Mouse (Mus musculus) lung, postnatal 0 days (tissue): ENCODE data around the gene Kcnip3. TPM values are rescaled to one million over a fixed set of nuclear protein-coding genes. Genes with fewer than 3 reads are reported as not detected.

Experiments
- ATAC-seq: fragments of 200-750 bp; cut with Nextera tagmentation; 2 replicates; pipeline ENCODE4 v1.8.0; 2017; ENCODE audit warnings: moderate library complexity
- DNase-seq: peaks from one replicate; pipeline ENCODE4 v3.0.0-alpha.2; 2016; ENCODE audit warnings: low spot score
- H3K27ac ChIP-seq: fragments of 300-500 bp; sonication (generic); 2 replicates; pipeline ENCODE4 v1.5.1; 2014; ENCODE audit warnings: antibody characterized with exemption, mild to moderate bottlenecking, low read length, mixed read lengths
- H3K27me3 ChIP-seq: fragments of 300-500 bp; sonication (generic); replicated peaks from 2 replicates; pipeline ENCODE4 v1.6.1; 2014; ENCODE audit warnings: low read length, mixed read lengths; ENCODE audit not compliant: insufficient read depth
- H3K36me3 ChIP-seq: fragments of 300-500 bp; sonication (generic); 2 replicates; pipeline ENCODE4 v1.6.1; 2014; ENCODE audit warnings: low read length, mixed read lengths; ENCODE audit not compliant: insufficient read depth
- H3K4me1 ChIP-seq: fragments of 300-500 bp; sonication (generic); 2 replicates; pipeline ENCODE4 v1.6.1; 2014; ENCODE audit warnings: antibody characterized with exemption, low read depth, low read length, mixed read lengths; ENCODE audit not compliant: insufficient read depth
- H3K4me2 ChIP-seq: fragments of 300-500 bp; sonication (generic); replicated peaks from 2 replicates; pipeline ENCODE4 v1.6.1; 2014; ENCODE audit warnings: low read depth, mild to moderate bottlenecking, low read length, moderate library complexity, mixed read lengths
- H3K4me3 ChIP-seq: fragments of 300-500 bp; sonication (generic); 2 replicates; pipeline ENCODE4 v1.5.1; 2014; ENCODE audit warnings: low read depth, low read length
- H3K9ac ChIP-seq: fragments of 300-500 bp; sonication (generic); replicated peaks from 2 replicates; pipeline ENCODE4 v1.6.1; 2014; ENCODE audit warnings: low read depth, mild to moderate bottlenecking
- H3K9me3 ChIP-seq: fragments of 300-500 bp; sonication (generic); 2 replicates; pipeline ENCODE4 v1.6.1; 2016; ENCODE audit warnings: low read length, mixed read lengths
- CTCF ChIP-seq: IDR thresholded peaks from 2 replicates; pipeline ENCODE4 v1.5.1; 2016; ENCODE audit warnings: antibody characterized with exemption, mild to moderate bottlenecking
- EP300 ChIP-seq: IDR thresholded peaks from 2 replicates; pipeline ENCODE4 v1.6.1; 2016; ENCODE audit warnings: antibody characterized with exemption, mild to moderate bottlenecking, control low read depth
- WGBS: fragments of 180-500 bp; shearing (Covaris S2); extraction: QIAGEN DNeasy Blood & Tissue Kit; methylation state at CpG from one replicate; pipeline ENCODE4 v1.1.7; 2014; 5-methylcytosine and 5-hydroxymethylcytosine counted together
- polyA plus RNA-seq: library from polyadenylated mRNA; unstranded; fragments of >200 nt; fragmentation: Nextera tagmentation; extraction: Ambion mirVana; gene quantifications from 2 replicates; pipeline ENCODE4 v1.2.1, GENCODE M21; 2015

The Kcnip3 gene
- polyA plus RNA-seq, 1 experiment from 2014 or later: 1.1 TPM

DNA sequence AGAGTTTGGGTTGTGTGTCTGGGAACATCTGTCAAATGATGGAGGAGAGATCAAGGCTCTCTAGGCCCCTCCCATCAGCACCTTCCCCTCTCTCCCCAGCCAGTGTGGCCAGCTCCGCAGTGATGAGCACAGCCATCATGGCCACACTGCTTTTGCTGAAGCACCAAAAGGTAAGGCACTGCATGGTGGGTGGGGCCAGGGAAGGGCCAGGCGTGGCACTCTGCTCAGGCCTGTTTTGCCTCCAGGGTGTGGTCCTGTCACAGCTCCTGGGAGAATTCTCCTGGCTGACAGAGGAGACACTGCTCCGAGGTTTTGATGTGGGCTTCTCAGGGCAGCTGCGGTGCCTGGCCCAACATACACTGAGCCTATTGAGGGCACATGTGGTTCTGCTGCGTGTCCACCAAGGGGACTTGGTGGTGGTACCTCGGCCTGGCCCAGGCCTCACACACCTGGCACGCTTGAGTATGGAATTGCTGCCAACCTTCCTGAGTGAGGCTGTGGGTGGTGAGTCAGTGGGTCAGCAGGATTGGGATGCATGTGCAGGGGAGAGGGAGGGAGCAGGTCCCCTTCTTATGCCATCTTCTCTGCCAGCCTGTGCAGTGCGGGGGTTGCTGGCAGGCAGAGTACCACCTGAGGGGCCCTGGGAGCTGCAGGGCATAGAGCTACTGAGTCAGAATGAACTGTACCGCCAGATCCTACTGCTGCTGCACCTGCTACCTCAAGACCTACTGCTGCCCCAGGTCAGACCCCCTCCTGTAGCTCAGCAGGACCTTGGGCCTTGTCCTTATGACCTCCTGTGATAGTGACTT is 88.2 kb downstream of the Kcnip3 start:
- no peak overlapping the region for H3K9ac ChIP-seq
- no peak overlapping the region for H3K4me3 ChIP-seq
- no peaks in the 10 kb centered on the region for H3K4me1 ChIP-seq
- TF ChIP-seq CTCF: no peak
- no peak for TF ChIP-seq EP300
- no peaks in the 10 kb centered on the region for H3K27me3 ChIP-seq
- no peak overlapping the region for H3K4me2 ChIP-seq
- no peak for ATAC-seq
- WGBS: 77% methylated on average over 9 of the region's 9 CpGs
- H3K27ac ChIP-seq: no peak overlapping the region
- H3K36me3 ChIP-seq: no peaks in the 10 kb centered on the region
- H3K9me3 ChIP-seq: no peaks in the 10 kb centered on the region
- no peak for DNase-seq

DNA sequence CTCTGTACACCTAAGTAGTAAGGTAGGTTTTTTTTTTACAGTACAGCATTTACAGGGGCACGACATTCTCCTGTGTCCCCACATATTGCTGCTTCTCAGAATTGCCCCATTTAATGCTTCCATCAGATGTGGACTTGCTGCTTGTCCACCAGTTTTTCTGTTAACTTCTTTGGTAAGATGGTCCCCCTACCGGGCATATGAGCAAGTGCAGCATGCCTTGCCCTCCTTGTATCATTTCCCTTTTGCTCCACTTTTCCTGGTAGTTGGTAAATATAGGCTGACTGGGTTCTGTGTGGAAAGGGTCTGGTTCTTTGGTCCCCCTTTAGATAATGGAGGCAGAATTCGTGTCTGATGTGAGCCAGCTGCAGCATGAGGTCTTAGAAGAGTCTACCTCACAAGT is 91.7 kb downstream of the Kcnip3 start:
- Histone ChIP-seq H3K9ac (no peak overlapping the region), H3K9me3 (no peaks in the 10 kb centered on the region), H3K36me3 (no peaks in the 10 kb centered on the region), H3K27me3 (no peaks in the 10 kb centered on the region), H3K4me2 (no peak overlapping the region), H3K27ac (no peak overlapping the region), H3K4me3 (no peak overlapping the region), H3K4me1 (no peaks in the 10 kb centered on the region)
- TF ChIP-seq EP300 (no peak), CTCF (peak; percentile 83)
- ATAC-seq (no peak), DNase-seq (peak; percentile 78)
- 9% methylated on average over 3 of the region's 3 CpGs for WGBS

DNA sequence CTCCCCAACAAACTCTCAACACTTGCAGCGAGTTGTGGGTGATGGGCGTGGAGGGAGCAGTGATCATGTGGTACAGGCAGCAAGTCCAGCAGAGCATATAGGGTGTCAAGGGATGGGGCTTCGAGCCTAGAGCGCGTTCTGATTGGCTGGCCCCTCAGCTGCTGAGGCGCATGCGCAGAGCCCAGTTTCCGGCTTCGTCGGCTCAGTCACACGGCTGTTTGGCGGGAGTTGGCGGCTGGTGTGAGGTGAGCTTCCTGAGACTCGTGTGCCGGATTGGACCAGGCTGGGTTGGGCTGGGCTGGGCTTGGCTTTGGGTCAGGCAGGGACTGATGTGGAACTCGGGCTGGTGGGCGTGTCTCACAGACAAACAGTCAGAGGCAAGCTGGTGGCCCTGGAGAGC is 96.9 kb downstream of the Kcnip3 start, which contains the start of gene Gpat2:
Gpat2 (plus strand) TSS at position 223 of the 400 bp plus-strand sequence.
- TF ChIP-seq EP300: no peak
- no peak for TF ChIP-seq CTCF
- H3K4me1 ChIP-seq: no peaks in the 10 kb centered on the region
- H3K27ac ChIP-seq: no peak within 1 kb of the TSS
- no peak within 1 kb of the TSS for H3K4me3 ChIP-seq
- H3K9me3 ChIP-seq: no peaks in the 10 kb centered on the region
- no peaks in the 10 kb centered on the region for H3K36me3 ChIP-seq
- no peaks in the 10 kb centered on the region for H3K27me3 ChIP-seq
- no peak within 1 kb of the TSS for H3K9ac ChIP-seq
- ATAC-seq (no peak), DNase-seq (no peak)
- WGBS: 83% methylated on average over 17 of the region's 17 CpGs
- H3K4me2 ChIP-seq: no peak within 1 kb of the TSS

DNA sequence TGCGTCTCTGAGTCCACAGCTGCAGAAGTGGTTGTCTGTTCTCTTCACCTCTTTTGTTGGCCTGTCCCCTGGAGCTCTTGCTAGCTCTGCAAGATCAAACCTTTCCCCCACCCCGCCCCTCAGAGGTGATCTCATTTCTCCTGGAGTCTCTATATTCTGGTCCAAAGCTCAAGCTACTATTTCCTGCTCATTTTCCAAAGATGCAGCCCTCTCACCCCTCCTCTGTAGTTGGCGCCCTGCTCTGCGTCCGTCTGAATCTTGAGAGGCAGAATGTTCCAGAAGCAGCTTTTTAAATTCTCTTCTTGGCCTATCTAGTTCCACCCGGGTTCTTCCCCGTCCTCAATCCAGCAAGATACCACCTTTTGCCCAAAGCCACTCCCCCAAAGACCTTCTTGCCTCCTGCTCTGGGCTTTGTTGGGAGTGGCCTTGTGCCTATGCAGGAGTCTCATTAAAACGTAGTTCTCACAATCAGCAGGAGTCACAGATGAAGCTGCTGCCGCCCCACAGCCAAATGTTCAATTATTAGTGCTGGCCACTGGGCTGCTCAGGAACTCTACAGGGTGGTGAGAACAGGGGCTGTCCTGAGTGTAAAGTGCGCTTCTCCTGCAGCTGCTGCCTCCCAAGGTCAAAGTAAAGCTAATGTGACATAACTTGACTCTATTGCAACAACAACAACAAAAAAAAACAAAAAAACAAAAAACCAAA is 103.5 kb downstream of the Kcnip3 start:
- WGBS: 63% methylated on average over 10 of the region's 10 CpGs
- ATAC-seq (no peak), DNase-seq (no peak)
- no peaks in the 10 kb centered on the region for H3K27me3 ChIP-seq
- no peak overlapping the region for H3K4me3 ChIP-seq
- no peak overlapping the region for H3K27ac ChIP-seq
- no peak for TF ChIP-seq CTCF
- TF ChIP-seq EP300: no peak
- H3K4me2 ChIP-seq: no peak overlapping the region
- H3K9me3 ChIP-seq: no peaks in the 10 kb centered on the region
- H3K4me1 ChIP-seq: no peaks in the 10 kb centered on the region
- H3K36me3 ChIP-seq: no peaks in the 10 kb centered on the region
- no peak overlapping the region for H3K9ac ChIP-seq

DNA sequence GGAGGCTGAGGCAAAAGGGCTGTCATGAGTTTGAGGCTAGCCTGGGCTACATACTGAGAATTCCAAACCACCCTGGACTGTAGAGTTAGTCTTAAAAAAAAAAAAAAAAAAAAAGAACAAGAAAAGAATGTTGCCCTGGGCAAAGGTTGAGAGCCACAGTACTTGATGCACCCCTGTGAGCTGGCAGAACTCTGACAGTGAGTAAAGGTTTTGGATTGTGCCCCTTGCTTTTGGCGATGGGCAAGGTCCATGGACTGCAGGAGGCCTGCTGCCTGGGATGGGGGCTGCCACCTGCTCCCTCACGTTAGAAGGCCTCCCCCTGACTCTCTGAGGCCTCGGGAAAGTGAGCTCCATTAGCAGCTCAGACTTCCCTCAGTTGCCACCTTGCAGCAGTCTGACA is 105.2 kb downstream of the Kcnip3 start:
- WGBS: 46% methylated on average over 3 of the region's 3 CpGs
- DNase-seq (no peak), ATAC-seq (no peak)
- no peak for TF ChIP-seq EP300
- no peak for TF ChIP-seq CTCF
- H3K4me2 ChIP-seq: no peak overlapping the region
- no peak overlapping the region for H3K27ac ChIP-seq
- H3K9ac ChIP-seq: no peak overlapping the region
- no peak overlapping the region for H3K4me3 ChIP-seq
- H3K36me3 ChIP-seq: no peaks in the 10 kb centered on the region
- no peaks in the 10 kb centered on the region for H3K27me3 ChIP-seq
- H3K4me1 ChIP-seq: no peaks in the 10 kb centered on the region
- H3K9me3 ChIP-seq: no peaks in the 10 kb centered on the region

DNA sequence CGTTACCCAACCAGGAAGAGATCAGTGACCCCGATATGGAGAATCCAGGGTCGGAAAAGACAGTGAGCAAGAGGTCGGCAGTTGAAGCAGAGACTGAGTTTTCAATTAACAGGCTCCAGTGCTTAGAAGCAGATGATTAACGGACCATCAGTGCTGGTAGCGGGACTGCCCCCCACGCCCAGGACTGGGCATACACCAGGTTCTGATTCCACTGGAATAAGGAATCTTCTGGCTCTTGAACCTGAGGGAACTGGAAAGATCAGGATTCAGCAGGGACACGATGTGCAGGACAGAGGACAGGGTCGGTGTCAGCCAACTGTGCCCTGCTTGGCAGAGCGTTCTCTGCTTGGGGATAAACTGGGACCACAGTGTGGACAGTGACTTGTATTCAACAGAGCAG is 106.1 kb downstream of the Kcnip3 start:
- H3K9me3 ChIP-seq: no peaks in the 10 kb centered on the region
- H3K27ac ChIP-seq: no peak overlapping the region
- no peaks in the 10 kb centered on the region for H3K4me1 ChIP-seq
- no peak for TF ChIP-seq EP300
- TF ChIP-seq CTCF: no peak
- no peaks in the 10 kb centered on the region for H3K36me3 ChIP-seq
- no peaks in the 10 kb centered on the region for H3K27me3 ChIP-seq
- H3K4me3 ChIP-seq: no peak overlapping the region
- 58% methylated on average over 10 of the region's 10 CpGs for WGBS
- DNase-seq: no peak
- H3K4me2 ChIP-seq: no peak overlapping the region
- no peak overlapping the region for H3K9ac ChIP-seq
- no peak for ATAC-seq
